Mouse (Mus musculus): Measurements from ENCODE around the gene Rtkn2. TPM values are rescaled to one million over a fixed set of nuclear protein-coding genes. Genes with fewer than 3 reads are reported as not detected.

Rtkn2 gene
- total RNA-seq (2014; fragmentation: Nextera tagmentation) (not detected in 2 replicates), total RNA-seq (2017) (0.11 TPM in 1 of 2 replicates, not detected in the other), polyA plus RNA-seq (2012) (not detected in 2 replicates)

DNA sequence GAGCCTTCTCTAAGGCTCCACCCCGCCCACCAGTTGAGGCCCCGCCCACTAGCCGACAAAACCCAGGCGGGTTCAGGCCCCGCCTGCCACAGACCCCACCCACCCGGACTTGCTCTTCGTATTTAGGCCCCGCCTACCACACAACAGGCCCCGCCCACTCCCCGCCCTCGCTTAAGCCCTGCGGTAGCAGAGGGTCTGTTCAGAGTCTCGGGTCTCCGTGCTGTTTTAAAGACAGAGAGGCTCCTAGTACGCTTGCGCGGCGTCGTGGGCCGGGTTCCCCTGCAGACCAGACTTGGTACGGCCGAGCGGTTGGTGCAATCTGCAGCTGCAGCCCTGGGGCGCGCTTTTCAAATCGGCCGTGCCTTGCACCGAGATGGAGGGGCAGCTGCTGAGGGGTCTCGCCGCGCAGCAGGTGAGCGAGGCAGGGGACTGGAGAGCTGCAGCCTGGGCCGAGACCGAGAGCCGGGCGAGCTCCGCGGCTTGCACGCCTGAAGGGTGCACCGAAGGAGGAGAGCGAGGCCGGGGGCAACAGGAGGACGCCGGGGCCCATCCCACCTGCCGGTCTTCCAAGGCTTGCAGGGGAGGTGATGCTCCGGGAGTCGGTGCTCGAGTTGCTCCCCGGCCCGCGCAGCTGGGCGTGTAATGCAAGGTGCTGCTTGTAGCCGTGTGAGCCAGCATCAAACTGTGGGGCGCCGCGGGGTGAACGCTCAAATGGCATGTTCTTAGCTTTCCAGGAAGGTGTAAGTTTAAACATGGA, at the start of gene Rtkn2:
Gene Rtkn2, plus strand, starts transcription at position 170 of the 757 bp plus-strand sequence.
- DNase-seq (ENCODE audit: low spot score), result no peak
- no peaks in the 10 kb centered on the region for H3K36me3 ChIP-seq (replicated peaks)
- H3K9me3 ChIP-seq (replicated peaks), result peaks cover 41% of the 10 kb centered on the region
- no peaks in the 10 kb centered on the region for H3K27me3 ChIP-seq (ENCODE audit: insufficient read depth, low read length)
- H3K4me1 ChIP-seq (ENCODE audit: insufficient read depth, low read depth, low read length), result no peaks in the 10 kb centered on the region
- ATAC-seq (ENCODE audit: extremely low read depth, insufficient number of reproducible peaks, low FRiP score, poor library complexity, severe bottlenecking), result no peak
- no peak within 1 kb of the TSS for H3K4me3 ChIP-seq (ENCODE audit: low read depth, low read length)
- TF ChIP-seq CTCF (IDR thresholded peaks at IDR 0.05; ENCODE audit: low read depth, low read length), result no peak
- no peak for TF ChIP-seq POLR2AphosphoS5 (IDR thresholded peaks at IDR 0.05; ENCODE audit: insufficient replicate concordance, low read depth, low read length)
- TF ChIP-seq GATA2 (IDR thresholded peaks at IDR 0.05; ENCODE audit: borderline replicate concordance, low read depth, low read length), result no peak
- no peak for TF ChIP-seq GATA1 (IDR thresholded peaks at IDR 0.05; ENCODE audit: borderline replicate concordance, low read length)
- no peak for TF ChIP-seq TAL1 (conservative IDR thresholded peaks at IDR 0.05; ENCODE audit: low read depth, low read length)

DNA sequence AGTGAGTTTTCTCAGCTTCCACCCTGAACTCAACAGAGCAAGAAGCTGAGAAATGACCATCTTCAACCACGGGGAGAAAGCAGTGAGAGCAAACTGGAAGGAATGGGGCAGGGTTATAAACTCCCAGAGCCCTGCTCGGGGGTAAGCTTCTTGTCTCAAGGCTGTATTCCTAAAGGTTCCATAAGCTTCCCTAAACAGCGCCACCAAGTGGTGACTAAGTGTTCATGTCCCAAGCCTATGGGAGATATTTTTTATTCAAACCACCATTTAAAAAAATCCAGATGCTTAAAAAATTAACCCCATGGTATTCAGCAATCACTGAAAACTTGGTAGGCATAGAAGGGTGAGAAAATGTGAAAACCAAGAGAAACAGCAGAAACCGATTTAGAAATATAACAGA, 48.0 kb upstream of the Rtkn2 start:
- Histone ChIP-seq H3K4me3 (ENCODE audit: low read depth, low read length) (no peak overlapping the region), H3K36me3 (replicated peaks) (no peaks in the 10 kb centered on the region), H3K4me1 (ENCODE audit: insufficient read depth, low read depth, low read length) (no peaks in the 10 kb centered on the region), H3K9me3 (replicated peaks) (peaks cover 28% of the 10 kb centered on the region), H3K27me3 (ENCODE audit: insufficient read depth, low read length) (no peaks in the 10 kb centered on the region)
- DNase-seq (ENCODE audit: low spot score) (no peak), ATAC-seq (ENCODE audit: extremely low read depth, insufficient number of reproducible peaks, low FRiP score, poor library complexity, severe bottlenecking) (no peak)
- no peak for TF ChIP-seq POLR2AphosphoS5 (IDR thresholded peaks at IDR 0.05; ENCODE audit: insufficient replicate concordance, low read depth, low read length)
- TF ChIP-seq TAL1 (conservative IDR thresholded peaks at IDR 0.05; ENCODE audit: low read depth, low read length), result no peak
- TF ChIP-seq CTCF (IDR thresholded peaks at IDR 0.05; ENCODE audit: low read depth, low read length), result no peak
- TF ChIP-seq GATA2 (IDR thresholded peaks at IDR 0.05; ENCODE audit: borderline replicate concordance, low read depth, low read length), result no peak
- no peak for TF ChIP-seq GATA1 (IDR thresholded peaks at IDR 0.05; ENCODE audit: borderline replicate concordance, low read length)

DNA sequence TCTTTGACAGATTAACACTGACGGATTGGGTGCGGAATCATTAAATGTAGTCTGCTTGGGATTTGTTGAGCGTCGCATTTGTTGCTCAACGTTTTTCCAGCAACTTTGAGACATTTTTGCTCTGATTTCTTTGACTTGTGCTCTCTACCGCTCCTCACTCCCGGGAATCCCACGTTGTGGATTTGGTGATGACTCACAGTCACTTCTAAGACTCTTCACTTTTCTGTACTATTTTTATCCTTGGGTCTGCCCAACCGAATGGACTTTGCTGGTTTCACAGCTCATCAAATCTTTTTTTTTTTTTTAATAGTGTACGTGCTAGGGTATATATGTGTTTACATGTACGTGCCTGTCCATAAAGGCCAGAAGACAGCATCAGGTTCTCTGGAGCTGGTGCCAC, 46.6 kb upstream of the Rtkn2 start:
- Histone ChIP-seq H3K4me3 (ENCODE audit: low read depth, low read length) (no peak overlapping the region), H3K36me3 (replicated peaks) (no peaks in the 10 kb centered on the region), H3K27me3 (ENCODE audit: insufficient read depth, low read length) (no peaks in the 10 kb centered on the region), H3K9me3 (replicated peaks) (peaks cover 30% of the 10 kb centered on the region), H3K4me1 (ENCODE audit: insufficient read depth, low read depth, low read length) (no peaks in the 10 kb centered on the region)
- ATAC-seq (ENCODE audit: extremely low read depth, insufficient number of reproducible peaks, low FRiP score, poor library complexity, severe bottlenecking) (no peak), DNase-seq (ENCODE audit: low spot score) (no peak)
- TF ChIP-seq GATA1 (IDR thresholded peaks at IDR 0.05; ENCODE audit: borderline replicate concordance, low read length) (no peak), GATA2 (IDR thresholded peaks at IDR 0.05; ENCODE audit: borderline replicate concordance, low read depth, low read length) (no peak), POLR2AphosphoS5 (IDR thresholded peaks at IDR 0.05; ENCODE audit: insufficient replicate concordance, low read depth, low read length) (no peak), CTCF (IDR thresholded peaks at IDR 0.05; ENCODE audit: low read depth, low read length) (no peak), TAL1 (conservative IDR thresholded peaks at IDR 0.05; ENCODE audit: low read depth, low read length) (no peak)

DNA sequence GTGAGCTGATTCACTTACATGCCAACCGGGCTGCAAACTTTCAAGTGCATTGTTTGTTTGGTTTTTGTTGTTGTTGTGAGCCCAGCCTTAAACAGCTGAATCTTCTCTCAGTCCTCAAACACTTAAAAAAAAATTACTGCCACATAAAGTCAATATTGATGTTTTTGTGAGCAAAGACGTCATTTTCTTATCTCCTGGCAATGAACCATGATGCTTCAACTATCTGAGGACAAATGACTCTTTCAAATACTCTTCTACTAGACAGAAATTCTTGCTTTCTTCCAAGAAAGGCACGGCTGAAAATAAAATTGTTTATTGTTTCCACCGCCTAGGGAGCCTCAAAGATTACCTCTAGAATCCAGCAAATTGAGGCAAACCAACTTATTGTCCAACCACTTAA, 42.4 kb upstream of the Rtkn2 start:
- DNase-seq (ENCODE audit: low spot score) (no peak), ATAC-seq (ENCODE audit: extremely low read depth, insufficient number of reproducible peaks, low FRiP score, poor library complexity, severe bottlenecking) (no peak)
- Histone ChIP-seq H3K4me1 (ENCODE audit: insufficient read depth, low read depth, low read length) (no peaks in the 10 kb centered on the region), H3K4me3 (ENCODE audit: low read depth, low read length) (no peak overlapping the region), H3K36me3 (replicated peaks) (no peaks in the 10 kb centered on the region), H3K9me3 (replicated peaks) (peaks cover 32% of the 10 kb centered on the region), H3K27me3 (ENCODE audit: insufficient read depth, low read length) (no peaks in the 10 kb centered on the region)
- TF ChIP-seq CTCF (IDR thresholded peaks at IDR 0.05; ENCODE audit: low read depth, low read length), result no peak
- no peak for TF ChIP-seq GATA1 (IDR thresholded peaks at IDR 0.05; ENCODE audit: borderline replicate concordance, low read length)
- TF ChIP-seq GATA2 (IDR thresholded peaks at IDR 0.05; ENCODE audit: borderline replicate concordance, low read depth, low read length), result no peak
- TF ChIP-seq POLR2AphosphoS5 (IDR thresholded peaks at IDR 0.05; ENCODE audit: insufficient replicate concordance, low read depth, low read length), result no peak
- TF ChIP-seq TAL1 (conservative IDR thresholded peaks at IDR 0.05; ENCODE audit: low read depth, low read length), result no peak

DNA sequence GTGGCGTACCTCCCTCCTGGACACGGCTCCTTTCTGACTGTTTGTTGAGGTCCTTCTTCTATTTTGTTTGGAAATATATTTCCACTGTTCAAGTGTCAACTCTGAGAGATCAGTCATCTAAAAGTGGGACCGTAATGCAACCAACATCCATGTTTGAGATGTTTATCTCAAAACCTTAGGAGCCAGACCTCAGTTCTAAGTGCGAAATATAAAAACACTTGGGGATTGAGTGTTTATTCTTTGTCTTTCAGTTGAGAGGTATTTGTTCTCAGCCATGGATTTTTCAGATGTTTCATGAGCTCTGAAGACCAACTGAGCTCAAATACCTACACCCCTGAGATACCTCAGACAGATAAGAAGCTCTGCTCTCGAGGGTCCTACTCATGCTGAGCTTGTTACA, 41.6 kb upstream of the Rtkn2 start:
- TF ChIP-seq GATA1 (IDR thresholded peaks at IDR 0.05; ENCODE audit: borderline replicate concordance, low read length) (no peak), TAL1 (conservative IDR thresholded peaks at IDR 0.05; ENCODE audit: low read depth, low read length) (no peak), POLR2AphosphoS5 (IDR thresholded peaks at IDR 0.05; ENCODE audit: insufficient replicate concordance, low read depth, low read length) (no peak), CTCF (IDR thresholded peaks at IDR 0.05; ENCODE audit: low read depth, low read length) (no peak), GATA2 (IDR thresholded peaks at IDR 0.05; ENCODE audit: borderline replicate concordance, low read depth, low read length) (no peak)

DNA sequence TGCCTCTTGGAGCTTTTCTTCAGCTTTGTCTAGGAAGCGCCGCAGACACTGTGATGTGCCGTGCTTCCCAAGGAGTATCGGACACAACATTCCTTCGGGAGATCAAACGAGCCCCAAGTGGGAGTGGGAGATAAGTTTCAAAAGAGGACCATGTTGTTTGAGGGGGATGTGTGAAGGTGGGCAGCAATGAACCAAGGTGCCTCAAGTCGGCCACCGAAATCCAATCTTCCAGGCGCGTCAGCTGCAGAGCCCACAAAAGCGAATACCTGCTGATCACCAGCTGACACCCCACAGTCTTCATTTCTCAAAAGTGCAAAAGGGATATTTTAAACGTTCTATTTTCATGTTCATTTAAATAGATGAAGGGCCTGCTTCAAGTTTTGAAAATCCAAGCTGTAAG, 39.8 kb upstream of the Rtkn2 start:
- no peak for TF ChIP-seq POLR2AphosphoS5 (IDR thresholded peaks at IDR 0.05; ENCODE audit: insufficient replicate concordance, low read depth, low read length)
- TF ChIP-seq GATA1 (IDR thresholded peaks at IDR 0.05; ENCODE audit: borderline replicate concordance, low read length), result no peak
- TF ChIP-seq CTCF (IDR thresholded peaks at IDR 0.05; ENCODE audit: low read depth, low read length), result no peak
- TF ChIP-seq GATA2 (IDR thresholded peaks at IDR 0.05; ENCODE audit: borderline replicate concordance, low read depth, low read length), result no peak
- no peak for TF ChIP-seq TAL1 (conservative IDR thresholded peaks at IDR 0.05; ENCODE audit: low read depth, low read length)

More for the DNA sequence above, 41.6 kb upstream of the Rtkn2 start:
- ATAC-seq (ENCODE audit: extremely low read depth, insufficient number of reproducible peaks, low FRiP score, poor library complexity, severe bottlenecking) (no peak), DNase-seq (ENCODE audit: low spot score) (no peak)
- no peaks in the 10 kb centered on the region for H3K36me3 ChIP-seq (replicated peaks)
- H3K9me3 ChIP-seq (replicated peaks), result peaks cover 31% of the 10 kb centered on the region
- no peaks in the 10 kb centered on the region for H3K27me3 ChIP-seq (ENCODE audit: insufficient read depth, low read length)
- no peaks in the 10 kb centered on the region for H3K4me1 ChIP-seq (ENCODE audit: insufficient read depth, low read depth, low read length)
- no peak overlapping the region for H3K4me3 ChIP-seq (ENCODE audit: low read depth, low read length)

More for the DNA sequence above, 39.8 kb upstream of the Rtkn2 start:
- Histone ChIP-seq H3K27me3 (ENCODE audit: insufficient read depth, low read length) (no peaks in the 10 kb centered on the region), H3K4me1 (ENCODE audit: insufficient read depth, low read depth, low read length) (no peaks in the 10 kb centered on the region), H3K9me3 (replicated peaks) (peaks cover 26% of the 10 kb centered on the region), H3K4me3 (ENCODE audit: low read depth, low read length) (no peak overlapping the region), H3K36me3 (replicated peaks) (no peaks in the 10 kb centered on the region)
- no peak for ATAC-seq (ENCODE audit: extremely low read depth, insufficient number of reproducible peaks, low FRiP score, poor library complexity, severe bottlenecking)
- DNase-seq (ENCODE audit: low spot score), result no peak

All from G1E (cell line).